Mouse (Mus musculus) hindbrain, embryonic 12.5 days (tissue): ENCODE data around the gene 2010109A12Rik. TPM values are rescaled to one million over a fixed set of nuclear protein-coding genes. Genes with fewer than 3 reads are reported as not detected.

Source experiments
- ATAC-seq: fragments of 200-750 bp; cut with Nextera tagmentation; 2 replicates; pipeline ENCODE4 v1.8.0; 2017; ENCODE audit warnings: moderate TSS enrichment; ENCODE audit not compliant: low FRiP score
- H3K27ac ChIP-seq: fragments of 300-500 bp; sonication (generic); 2 replicates; pipeline ENCODE4 v1.5.1; 2016; ENCODE audit warnings: mild to moderate bottlenecking
- H3K27me3 ChIP-seq: fragments of 300-500 bp; sonication (generic); 2 replicates; pipeline ENCODE4 v1.6.1; 2016; ENCODE audit warnings: mild to moderate bottlenecking
- H3K36me3 ChIP-seq: fragments of 300-500 bp; sonication (generic); 2 replicates; pipeline ENCODE4 v1.6.1; 2016; ENCODE audit warnings: mild to moderate bottlenecking
- H3K4me1 ChIP-seq: fragments of 300-500 bp; sonication (generic); 2 replicates; pipeline ENCODE4 v1.6.1; 2016
- H3K4me2 ChIP-seq: fragments of 300-500 bp; sonication (generic); replicated peaks from 2 replicates; pipeline ENCODE4 v1.6.1; 2016; ENCODE audit warnings: mild to moderate bottlenecking
- H3K4me3 ChIP-seq: fragments of 300-500 bp; sonication (generic); 2 replicates; pipeline ENCODE4 v1.5.1; 2016; ENCODE audit warnings: mild to moderate bottlenecking
- H3K9ac ChIP-seq: fragments of 300-500 bp; sonication (generic); 2 replicates; pipeline ENCODE4 v1.6.1; 2016; ENCODE audit warnings: mild to moderate bottlenecking, moderate library complexity
- H3K9me3 ChIP-seq: fragments of 300-500 bp; sonication (generic); replicated peaks from 2 replicates; pipeline ENCODE4 v1.6.1; 2016; ENCODE audit warnings: mild to moderate bottlenecking
- WGBS: fragments of 180-500 bp; shearing (Covaris S2); methylation state at CpG from one replicate; pipeline ENCODE4 v1.1.7; 2016; 5-methylcytosine and 5-hydroxymethylcytosine counted together
- polyA plus RNA-seq: library from polyadenylated mRNA; unstranded; fragments of >200 nt; fragmentation: Nextera tagmentation; extraction: Ambion mirVana; gene quantifications from 2 replicates; pipeline ENCODE4 v1.2.1, GENCODE M21; 2016

The 2010109A12Rik gene
- polyA plus RNA-seq, 1 experiment from 2014 or later, result 1.5 TPM

DNA sequence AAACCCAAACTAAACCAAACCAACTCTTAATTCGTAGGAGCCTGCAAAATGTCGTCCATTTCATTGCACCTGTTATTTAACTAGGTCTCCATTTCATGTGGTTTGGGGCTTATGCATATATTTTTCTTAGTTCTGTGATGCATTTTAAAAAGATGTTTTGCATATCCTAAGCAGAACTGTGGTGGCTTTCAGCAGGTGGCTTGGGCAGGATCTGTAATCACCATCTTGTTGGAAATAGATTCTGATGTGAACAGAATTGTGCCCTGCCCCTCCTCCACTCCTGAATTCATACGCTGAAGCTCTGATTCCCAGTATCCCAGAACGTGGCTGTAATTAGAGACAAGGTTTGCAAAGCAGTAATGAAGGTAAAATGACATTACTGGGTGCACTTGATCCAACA lies 27.8 kb downstream of the 2010109A12Rik start:
- 77% methylated on average over 4 of the region's 4 CpGs for WGBS
- Histone ChIP-seq H3K4me1 (no peaks in the 10 kb centered on the region), H3K27ac (no peak overlapping the region), H3K27me3 (no peaks in the 10 kb centered on the region), H3K9me3 (no peaks in the 10 kb centered on the region), H3K36me3 (no peaks in the 10 kb centered on the region), H3K4me2 (no peak overlapping the region), H3K4me3 (no peak overlapping the region), H3K9ac (no peak overlapping the region)
- no peak for ATAC-seq

- no peak for ATAC-seq
- no peaks in the 10 kb centered on the region for H3K36me3 ChIP-seq
- 82% methylated on average over 2 of the region's 2 CpGs for WGBS
Measured at GRCm38 (mm10) chr5:93234605-93235004, 28.3 kb downstream of the 2010109A12Rik start.

DNA sequence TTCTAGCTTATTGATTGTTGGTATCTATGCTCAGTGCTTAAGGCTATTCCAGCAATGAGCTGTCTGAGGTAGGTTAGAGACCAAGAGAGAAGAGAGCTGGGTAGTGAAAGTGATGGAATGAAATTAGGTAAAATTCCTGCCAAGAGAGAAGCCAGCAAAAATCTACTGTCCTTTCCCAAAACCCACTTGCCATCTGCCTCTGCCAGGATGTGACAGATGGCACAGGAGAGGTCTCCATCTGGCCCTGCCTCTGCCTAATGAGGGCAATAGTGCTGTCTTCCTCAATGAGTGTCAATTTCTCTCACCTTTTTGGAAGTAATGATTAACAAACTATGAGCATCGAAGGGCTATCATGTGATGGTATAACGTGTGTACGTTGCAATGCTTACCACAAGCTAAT lies 29.6 kb downstream of the 2010109A12Rik start:
- no peaks in the 10 kb centered on the region for H3K27me3 ChIP-seq
- H3K9ac ChIP-seq, result no peak overlapping the region
- H3K4me3 ChIP-seq, result no peak overlapping the region
- no peaks in the 10 kb centered on the region for H3K9me3 ChIP-seq
- ATAC-seq, result no peak
- H3K4me1 ChIP-seq, result no peaks in the 10 kb centered on the region
- no peak overlapping the region for H3K27ac ChIP-seq
- WGBS, result 82% methylated on average over 3 of the region's 3 CpGs
- no peak overlapping the region for H3K4me2 ChIP-seq
- no peaks in the 10 kb centered on the region for H3K36me3 ChIP-seq

More at GRCm38 (mm10) chr5:93234605-93235004, 28.3 kb downstream of the 2010109A12Rik start:
- H3K4me3 ChIP-seq, result no peak overlapping the region
- H3K9ac ChIP-seq, result no peak overlapping the region
- H3K4me2 ChIP-seq, result no peak overlapping the region
- H3K27me3 ChIP-seq, result no peaks in the 10 kb centered on the region
- H3K27ac ChIP-seq, result no peak overlapping the region
- H3K4me1 ChIP-seq, result no peaks in the 10 kb centered on the region
- no peaks in the 10 kb centered on the region for H3K9me3 ChIP-seq

GRCm38 (mm10) chr5:93236541-93236940 lies 30.2 kb downstream of the 2010109A12Rik start:
- Histone ChIP-seq H3K4me3 (no peak overlapping the region), H3K27ac (no peak overlapping the region), H3K36me3 (no peaks in the 10 kb centered on the region), H3K27me3 (no peaks in the 10 kb centered on the region), H3K9ac (no peak overlapping the region), H3K4me1 (no peaks in the 10 kb centered on the region), H3K9me3 (no peaks in the 10 kb centered on the region), H3K4me2 (no peak overlapping the region)
- WGBS, result 82% methylated on average over 4 of the region's 4 CpGs
- ATAC-seq, result no peak

DNA sequence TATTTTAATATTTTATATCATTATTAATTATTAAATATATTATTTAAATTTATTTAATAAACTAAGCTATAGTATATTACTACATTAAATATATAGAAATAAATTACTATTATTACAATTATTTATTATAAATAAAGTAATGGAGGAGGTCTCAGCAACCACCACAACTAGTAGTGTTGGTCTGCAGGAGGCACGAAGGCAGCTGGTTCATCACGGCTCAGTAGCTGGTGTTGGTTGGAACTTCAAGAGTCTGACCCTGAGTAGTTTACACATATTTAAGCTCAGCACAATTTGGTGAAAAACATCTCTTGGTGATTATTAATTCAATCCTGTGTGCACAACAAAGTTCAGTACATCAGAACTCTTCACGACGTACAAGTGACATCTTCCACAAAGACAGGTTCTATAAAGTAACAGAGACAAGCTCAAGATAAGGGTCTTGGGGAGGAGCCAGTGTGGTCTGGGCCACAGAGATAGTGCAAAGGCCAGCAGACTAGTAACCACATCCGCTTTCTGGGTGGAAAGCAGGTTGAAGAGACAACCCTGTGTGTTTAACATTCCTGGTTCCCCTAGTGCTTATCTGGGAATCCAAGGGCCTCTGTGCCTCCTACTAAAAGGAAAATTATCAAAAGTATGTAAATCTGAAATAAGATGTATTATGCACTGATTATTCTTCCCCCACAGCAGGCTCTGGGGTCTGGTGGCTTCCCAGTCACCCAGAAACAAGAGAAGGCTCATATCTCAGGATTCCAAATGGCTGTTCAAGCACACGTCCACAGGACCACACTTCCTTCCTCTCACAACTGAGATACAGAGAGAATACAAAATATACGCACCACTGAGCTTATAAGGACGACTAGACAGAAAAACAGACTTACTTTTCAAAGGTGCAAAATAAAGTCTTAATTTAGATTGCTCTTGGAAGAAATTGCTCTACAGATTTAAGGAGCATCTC lies 33.5 kb downstream of the 2010109A12Rik start:
- Histone ChIP-seq H3K27me3 (no peaks in the 10 kb centered on the region), H3K27ac (no peak overlapping the region), H3K9me3 (no peaks in the 10 kb centered on the region), H3K9ac (no peak overlapping the region), H3K4me2 (no peak overlapping the region), H3K4me3 (no peak overlapping the region), H3K4me1 (no peaks in the 10 kb centered on the region), H3K36me3 (no peaks in the 10 kb centered on the region)
- WGBS, result 86% methylated on average over 8 of the region's 8 CpGs
- no peak for ATAC-seq

GRCm38 (mm10) chr5:93245280-93245679 lies 39.0 kb downstream of the 2010109A12Rik start:
- ATAC-seq, result no peak
- no peaks in the 10 kb centered on the region for H3K9me3 ChIP-seq
- H3K36me3 ChIP-seq, result no peaks in the 10 kb centered on the region
- H3K4me2 ChIP-seq, result no peak overlapping the region
- 52% methylated on average over 2 of the region's 2 CpGs for WGBS
- no peak overlapping the region for H3K9ac ChIP-seq
- no peak overlapping the region for H3K4me3 ChIP-seq
- H3K4me1 ChIP-seq, result no peaks in the 10 kb centered on the region
- H3K27me3 ChIP-seq, result no peaks in the 10 kb centered on the region
- H3K27ac ChIP-seq, result no peak overlapping the region

GRCm38 (mm10) chr5:93249940-93250578 lies 43.7 kb downstream of the 2010109A12Rik start:
- Histone ChIP-seq H3K27me3 (no peaks in the 10 kb centered on the region), H3K4me1 (no peaks in the 10 kb centered on the region), H3K27ac (no peak overlapping the region), H3K4me3 (no peak overlapping the region), H3K9me3 (no peaks in the 10 kb centered on the region), H3K4me2 (no peak overlapping the region), H3K36me3 (no peaks in the 10 kb centered on the region), H3K9ac (no peak overlapping the region)
- 88% methylated on average over 6 of the region's 6 CpGs for WGBS
- no peak for ATAC-seq

DNA sequence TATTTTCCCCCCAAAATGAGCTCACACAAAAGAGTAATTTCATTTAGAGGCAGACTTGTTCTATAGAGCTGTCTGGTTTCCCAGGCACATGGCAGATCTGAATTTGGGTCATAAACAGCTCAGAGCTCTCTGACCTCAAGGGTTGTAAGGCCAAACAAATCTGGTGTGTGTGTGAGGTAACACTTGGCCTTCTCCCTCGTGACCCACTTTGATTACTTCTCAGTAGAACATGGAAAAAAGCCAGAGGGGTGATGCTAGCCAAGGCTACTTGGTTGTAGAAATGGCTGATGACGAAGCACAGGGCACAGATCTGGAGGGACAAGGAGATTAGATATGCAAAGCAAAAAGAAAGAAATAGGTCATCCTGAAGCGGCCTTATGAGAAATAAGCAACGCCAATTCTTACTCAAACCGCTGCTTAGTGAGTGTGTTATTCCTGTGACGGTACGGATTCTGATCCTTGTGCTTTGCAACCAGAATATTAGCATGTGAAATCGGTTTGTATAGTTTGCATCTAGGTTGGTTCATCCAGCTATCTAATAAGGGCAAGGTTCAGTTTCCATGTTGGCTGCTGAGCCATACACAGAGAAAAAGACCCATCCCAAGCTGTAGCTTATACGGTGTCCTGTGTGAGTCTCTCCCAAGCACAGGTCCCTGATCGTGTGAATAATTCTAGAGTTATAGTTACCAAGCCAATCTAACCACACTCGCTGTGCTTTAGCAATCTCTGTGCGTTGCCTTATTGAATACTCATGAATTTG lies 44.9 kb downstream of the 2010109A12Rik start:
- no peak overlapping the region for H3K9ac ChIP-seq

GRCm38 (mm10) chr5:93255759-93256265 lies 49.5 kb downstream of the 2010109A12Rik start:
- Histone ChIP-seq H3K4me3 (no peak overlapping the region), H3K27me3 (no peaks in the 10 kb centered on the region), H3K4me2 (no peak overlapping the region), H3K36me3 (no peaks in the 10 kb centered on the region), H3K27ac (no peak overlapping the region), H3K9me3 (no peaks in the 10 kb centered on the region), H3K9ac (no peak overlapping the region), H3K4me1 (no peaks in the 10 kb centered on the region)
- WGBS, result 87% methylated on average over 5 of the region's 5 CpGs
- ATAC-seq, result no peak

More for the DNA sequence above, 44.9 kb downstream of the 2010109A12Rik start:
- no peaks in the 10 kb centered on the region for H3K36me3 ChIP-seq
- no peak overlapping the region for H3K27ac ChIP-seq
- H3K4me3 ChIP-seq, result no peak overlapping the region
- no peak overlapping the region for H3K4me2 ChIP-seq
- 87% methylated on average over 12 of the region's 12 CpGs for WGBS
- ATAC-seq, result no peak
- H3K9me3 ChIP-seq, result no peaks in the 10 kb centered on the region
- no peaks in the 10 kb centered on the region for H3K4me1 ChIP-seq
- H3K27me3 ChIP-seq, result no peaks in the 10 kb centered on the region

- Histone ChIP-seq H3K27me3 (no peaks in the 10 kb centered on the region), H3K4me3 (no peak overlapping the region), H3K4me1 (no peaks in the 10 kb centered on the region), H3K4me2 (no peak overlapping the region), H3K9ac (no peak overlapping the region), H3K36me3 (no peaks in the 10 kb centered on the region), H3K9me3 (no peaks in the 10 kb centered on the region), H3K27ac (no peak overlapping the region)
- ATAC-seq, result no peak
Measured at GRCm38 (mm10) chr5:93256820-93257405, 50.6 kb downstream of the 2010109A12Rik start.

DNA sequence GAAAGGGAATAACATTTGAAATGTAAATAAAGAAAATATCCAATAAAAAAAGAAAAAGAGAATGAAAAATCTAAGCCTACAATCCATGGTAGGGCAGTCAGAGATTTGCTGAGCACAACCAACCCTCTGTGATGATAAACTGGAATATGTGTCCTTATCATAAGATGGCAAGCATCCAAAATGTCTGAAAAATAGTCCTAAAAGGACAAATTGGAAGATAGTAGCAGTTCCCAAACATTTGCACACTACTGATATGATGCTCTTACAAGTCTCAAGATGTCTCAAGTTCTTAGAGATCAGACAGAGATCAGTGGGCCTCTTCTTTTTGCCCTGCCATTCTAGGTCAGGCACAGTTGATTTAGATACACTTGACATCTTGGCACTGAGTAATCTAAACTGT lies 53.0 kb downstream of the 2010109A12Rik start:
- ATAC-seq, result no peak
- Histone ChIP-seq H3K4me1 (no peaks in the 10 kb centered on the region), H3K36me3 (no peaks in the 10 kb centered on the region), H3K9me3 (no peaks in the 10 kb centered on the region), H3K4me2 (no peak overlapping the region), H3K27ac (no peak overlapping the region), H3K27me3 (no peaks in the 10 kb centered on the region), H3K9ac (no peak overlapping the region), H3K4me3 (no peak overlapping the region)

DNA sequence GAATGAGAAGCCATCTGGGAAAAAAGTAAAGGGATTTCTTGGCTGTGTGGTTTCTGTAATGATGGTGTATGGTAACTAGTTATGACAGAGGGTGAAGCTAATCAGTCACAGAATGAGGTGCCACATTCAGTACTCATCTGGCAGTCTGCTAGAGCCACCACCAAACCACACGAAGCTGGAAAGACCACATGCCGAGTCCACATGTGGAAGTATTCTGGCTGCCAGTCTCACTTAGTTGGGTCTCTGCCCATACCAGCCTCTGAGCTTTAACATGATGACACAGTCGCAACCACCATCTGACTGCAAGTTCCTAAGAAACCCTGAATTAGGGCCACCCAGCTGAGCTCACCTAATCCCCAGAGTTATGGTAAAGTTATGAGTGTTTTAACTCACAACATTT lies 54.7 kb downstream of the 2010109A12Rik start:
- WGBS, result 67% methylated on average over 3 of the region's 3 CpGs
- H3K9me3 ChIP-seq, result no peaks in the 10 kb centered on the region
- no peaks in the 10 kb centered on the region for H3K27me3 ChIP-seq
- H3K36me3 ChIP-seq, result no peaks in the 10 kb centered on the region
- no peak overlapping the region for H3K27ac ChIP-seq
- no peak overlapping the region for H3K4me2 ChIP-seq
- peaks cover under 1% of the 10 kb centered on the region; the same call in 1 of the 2 replicates for H3K4me1 ChIP-seq
- no peak for ATAC-seq
- H3K9ac ChIP-seq, result no peak overlapping the region
- no peak overlapping the region for H3K4me3 ChIP-seq
